Mouse (Mus musculus): Measurements from ENCODE around the gene Slc18a2.
A peak's percentile ranks its signal among the peaks of the same experiment; 100 is the strongest.

The Slc18a2 gene

DNA sequence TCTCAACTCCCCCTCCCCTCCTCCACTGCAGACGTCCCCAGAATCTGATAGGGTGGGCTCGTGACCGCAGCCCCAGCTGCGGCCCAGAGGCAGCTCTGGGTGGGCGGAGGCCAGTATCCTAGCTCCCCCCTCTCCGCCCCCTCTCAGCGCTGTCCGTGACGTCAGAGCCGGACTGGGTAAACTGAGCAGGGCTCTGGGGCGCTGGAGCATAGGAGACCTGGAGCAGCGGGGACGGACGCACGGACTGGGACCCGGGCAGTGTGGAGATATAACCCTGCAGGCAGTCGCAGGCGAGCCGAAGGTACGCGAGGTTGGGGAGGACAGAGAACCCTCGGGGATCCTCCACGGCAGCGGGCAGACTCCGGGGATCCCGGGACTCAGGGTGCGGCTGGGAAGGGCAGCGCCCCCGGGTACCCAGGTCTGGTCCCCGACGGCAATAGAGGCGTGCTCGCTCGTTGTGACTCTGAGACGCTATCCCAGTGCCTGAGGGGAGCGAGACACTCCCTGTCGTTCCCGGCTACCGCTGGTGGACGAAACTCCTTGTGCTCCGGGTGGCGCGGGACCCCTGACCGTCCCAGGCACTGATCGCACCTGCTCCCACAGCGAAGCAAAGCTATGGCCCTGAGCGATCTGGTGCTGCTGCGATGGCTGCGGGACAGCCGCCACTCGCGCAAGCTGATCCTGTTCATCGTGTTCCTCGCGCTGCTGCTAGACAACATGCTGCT is at the start of gene Slc18a2:
Gene Slc18a2 (plus strand): TSS at position 179 of the 725 bp plus-strand sequence.
- peak; percentile 33 to 60 for DNase-seq (ENCODE audit: inconsistent age in 2 of 2, low spot score in 1 of 2)

DNA sequence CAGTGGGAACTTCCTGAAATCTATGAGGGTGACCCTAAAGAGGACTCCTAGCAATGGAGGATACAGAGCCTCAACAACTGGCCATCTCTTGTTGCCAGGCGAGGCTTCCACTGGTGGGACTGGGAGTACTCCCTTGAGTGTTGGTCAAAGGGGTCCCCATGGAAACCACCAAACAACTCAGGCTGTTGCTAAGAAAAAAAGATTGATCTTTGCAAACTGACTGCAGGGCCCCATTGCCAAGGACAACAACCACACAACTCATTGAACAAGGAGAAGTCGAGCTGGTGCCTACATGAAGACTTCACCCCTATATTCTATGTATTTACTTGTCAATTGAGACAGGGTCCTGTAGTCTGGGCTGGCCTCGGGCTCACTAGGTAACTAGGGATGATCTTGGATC is 43.8 kb upstream of the Slc18a2 start:
- DNase-seq (ENCODE audit: inconsistent age in 2 of 2, low spot score in 1 of 2), result no peak

DNA sequence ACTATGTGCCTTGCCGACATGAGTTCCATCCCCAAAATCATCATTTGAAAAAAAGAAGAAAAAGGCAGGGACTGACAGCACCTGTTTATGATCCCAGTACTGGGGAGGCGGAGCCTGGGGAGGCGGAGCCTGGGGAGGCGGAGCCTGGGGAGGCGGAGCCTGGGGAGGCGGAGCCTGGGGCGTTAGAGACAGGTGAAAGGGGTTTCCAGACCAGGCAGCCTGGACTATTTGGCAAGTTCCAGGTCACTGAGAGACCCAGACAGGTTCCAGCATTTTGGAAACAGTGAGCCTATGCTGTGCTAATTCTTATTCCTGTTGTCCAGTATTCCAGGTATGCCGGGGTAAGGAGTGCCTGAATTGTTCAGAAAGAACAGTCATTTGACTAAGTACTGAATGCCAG is 41.7 kb upstream of the Slc18a2 start, which contains the start of gene Kcnk18:
Gene Kcnk18 (plus strand): TSS at position 224 of the 400 bp plus-strand sequence.
- no peak for DNase-seq (ENCODE audit: inconsistent age in 2 of 2, low spot score in 1 of 2)

DNA sequence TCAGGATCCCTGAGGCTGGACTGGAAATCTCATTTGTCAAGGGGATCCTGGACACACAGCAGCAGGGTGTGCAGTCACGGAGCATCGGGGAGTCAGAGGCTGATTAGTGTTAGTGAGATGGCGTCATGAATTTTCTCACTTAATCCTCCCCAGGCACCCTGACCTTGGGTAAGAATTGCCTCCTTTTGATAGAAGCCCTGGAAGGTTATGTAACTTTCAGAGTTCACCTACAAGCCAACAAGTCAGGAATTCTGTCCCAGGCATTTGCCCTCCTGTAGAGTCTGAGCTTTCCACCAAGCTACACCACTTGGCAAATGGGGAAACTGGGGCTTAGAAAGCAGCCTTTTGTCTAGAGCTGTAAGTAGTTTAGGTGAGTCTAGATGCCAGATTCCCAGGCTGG is 39.6 kb upstream of the Slc18a2 start:
- DNase-seq (ENCODE audit: inconsistent age in 2 of 2, low spot score in 1 of 2), result no peak

DNA sequence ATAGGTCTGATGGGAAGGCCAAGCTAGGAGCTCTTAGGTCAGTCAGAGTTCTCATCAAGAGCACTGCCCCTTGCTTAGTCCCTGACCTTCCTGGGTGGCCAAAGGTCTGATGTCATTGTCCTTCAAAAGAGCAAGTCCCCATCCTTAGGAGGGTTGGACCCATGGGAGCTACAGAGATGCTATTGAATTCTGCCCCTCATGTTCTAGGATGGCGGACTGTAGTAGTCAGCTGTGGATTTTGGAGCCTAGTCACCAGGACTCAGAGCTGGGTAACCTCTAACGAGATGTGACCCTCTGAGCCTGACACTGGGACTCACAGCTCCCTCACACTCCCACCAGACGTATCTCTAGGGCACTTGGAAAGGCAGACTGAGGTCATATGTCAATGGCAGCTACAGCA is 32.3 kb upstream of the Slc18a2 start:
- no peak for DNase-seq (ENCODE audit: inconsistent age in 2 of 2, low spot score in 1 of 2)

DNA sequence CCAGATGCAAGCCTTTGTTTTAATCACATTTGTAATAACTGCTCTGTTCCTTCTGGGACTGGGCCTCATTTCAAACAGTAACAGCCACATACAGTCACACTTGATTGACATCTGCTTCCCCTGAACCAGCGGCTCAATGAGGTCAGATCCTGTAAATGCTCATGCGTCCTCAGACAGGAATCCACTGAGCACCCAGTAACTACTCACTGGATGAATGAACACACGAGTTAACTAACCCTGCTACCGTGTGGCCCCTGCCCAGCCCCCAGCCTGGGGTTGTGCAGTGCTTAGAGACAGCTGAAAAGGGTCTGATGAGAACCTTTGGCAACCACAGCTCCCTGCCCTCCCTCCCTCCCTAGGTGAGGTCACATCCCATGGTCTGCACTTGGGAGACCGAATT is 27.9 kb upstream of the Slc18a2 start:
- DNase-seq (ENCODE audit: inconsistent age in 2 of 2, low spot score in 1 of 2), result no peak

DNA sequence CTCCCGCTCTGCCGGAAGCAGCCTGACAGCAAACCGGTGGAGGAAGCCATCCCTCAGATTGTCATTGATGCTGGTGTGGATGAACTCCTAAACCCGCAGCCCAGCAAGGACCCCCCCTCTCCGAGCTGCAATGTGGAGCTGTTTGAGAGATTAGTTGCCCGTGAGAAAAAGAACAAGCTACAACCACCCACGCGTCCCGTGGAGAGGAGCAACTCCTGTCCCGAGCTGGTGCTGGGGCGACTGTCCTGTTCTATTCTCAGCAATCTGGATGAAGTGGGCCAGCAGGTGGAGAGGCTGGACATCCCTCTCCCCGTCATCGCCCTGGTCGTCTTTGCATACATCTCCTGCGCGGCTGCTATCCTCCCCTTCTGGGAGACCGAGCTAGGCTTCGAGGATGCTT is 25.7 kb upstream of the Slc18a2 start:
- no peak for DNase-seq (ENCODE audit: inconsistent age in 2 of 2, low spot score in 1 of 2)

DNA sequence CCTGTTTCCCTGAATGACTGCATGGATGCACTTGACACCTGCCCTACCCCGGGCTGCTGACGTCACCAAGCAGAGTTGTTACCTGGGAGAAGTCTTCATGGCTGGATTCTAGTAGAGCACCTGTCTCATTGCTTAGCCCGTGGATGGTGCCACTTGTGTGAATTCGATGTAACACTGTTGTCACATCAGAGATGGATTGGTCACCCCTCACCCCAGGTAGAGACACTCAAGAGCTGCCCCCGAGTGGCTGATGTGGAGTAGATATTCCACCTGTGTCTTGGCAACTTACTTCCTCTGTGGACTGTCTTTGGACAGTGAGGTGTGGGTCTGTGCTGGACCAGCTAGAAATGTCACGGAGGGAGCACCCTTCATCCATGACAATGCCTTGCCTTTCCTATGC is 24.6 kb upstream of the Slc18a2 start:
- no peak for DNase-seq (ENCODE audit: inconsistent age in 2 of 2, low spot score in 1 of 2)

DNA sequence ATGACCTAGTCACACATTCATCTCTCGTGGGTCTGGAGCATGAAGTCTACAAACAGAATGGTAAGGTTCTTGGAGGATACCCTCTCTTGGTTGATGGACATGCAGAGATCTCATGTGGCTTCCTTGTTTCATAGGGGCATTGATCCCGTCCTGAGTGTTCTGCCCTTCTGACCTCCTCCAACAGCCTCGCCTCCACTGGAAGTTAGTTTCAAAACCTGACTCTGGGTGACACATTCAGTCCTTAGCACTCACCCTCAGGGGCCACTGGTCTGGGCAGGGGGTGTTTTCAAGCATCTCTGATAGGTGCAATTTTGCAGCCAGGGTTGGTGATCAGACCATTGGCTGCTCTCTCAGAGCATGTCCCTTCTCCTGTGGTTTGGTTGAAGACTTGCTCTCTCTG is 22.1 kb upstream of the Slc18a2 start:
- no peak for DNase-seq (ENCODE audit: inconsistent age in 2 of 2, low spot score in 1 of 2)

DNA sequence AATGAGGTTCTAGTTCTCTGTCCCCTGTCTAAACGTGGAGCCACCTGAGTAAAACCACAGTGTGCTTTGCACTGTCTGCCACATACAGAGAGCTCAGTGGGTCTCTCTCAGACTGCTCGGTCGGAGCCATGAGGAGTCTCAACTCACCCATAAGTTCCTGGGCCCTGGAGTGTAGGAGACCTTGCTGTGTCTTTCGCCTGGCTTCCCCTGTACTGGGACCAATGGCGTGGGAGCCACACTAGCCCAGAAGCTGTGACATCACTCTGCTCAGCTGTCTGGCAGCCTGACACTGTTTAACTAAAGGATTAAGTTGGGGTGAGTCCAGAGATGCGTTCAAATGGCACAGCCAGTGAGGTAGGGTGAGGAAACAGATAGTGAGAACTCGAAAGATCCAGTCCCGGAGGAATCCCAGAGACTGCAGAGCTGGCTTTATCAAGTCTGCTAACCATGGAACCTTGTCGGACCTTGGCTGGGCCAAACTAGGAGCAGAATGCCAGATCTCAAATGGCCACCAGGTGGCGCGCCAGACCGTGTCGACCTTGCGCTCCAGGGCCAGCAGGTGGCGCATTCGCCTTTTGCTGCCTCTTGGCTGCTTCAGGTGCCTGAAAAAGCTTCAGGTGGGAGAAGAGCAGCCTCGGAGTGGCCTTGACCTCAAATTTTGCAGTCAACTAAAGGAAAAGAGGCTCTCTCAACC is 21.4 kb upstream of the Slc18a2 start:
- peak; percentile 83 to 96 for DNase-seq (ENCODE audit: inconsistent age in 2 of 2, low spot score in 1 of 2)

DNA sequence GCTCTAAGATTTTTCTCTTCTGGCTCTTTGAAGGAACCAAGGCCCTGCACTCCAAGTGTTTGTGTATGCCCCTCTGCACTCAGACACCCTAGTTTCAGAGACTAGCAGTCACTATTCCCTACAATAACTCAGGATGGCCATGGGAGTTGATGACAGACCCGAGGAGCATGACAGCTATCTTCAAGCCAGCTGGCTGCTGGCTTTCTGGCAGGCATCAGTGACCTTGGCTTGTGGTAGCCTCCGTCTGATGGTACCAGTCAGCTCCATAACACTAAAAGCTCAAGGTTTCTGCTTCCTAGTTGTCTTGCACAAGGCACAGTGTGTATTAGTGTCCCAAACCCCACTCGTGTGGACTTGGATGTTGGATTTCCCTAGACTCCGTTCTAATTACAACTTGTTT is 18.7 kb upstream of the Slc18a2 start:
- DNase-seq (ENCODE audit: inconsistent age in 2 of 2, low spot score in 1 of 2), result peak; percentile 79 to 90

DNA sequence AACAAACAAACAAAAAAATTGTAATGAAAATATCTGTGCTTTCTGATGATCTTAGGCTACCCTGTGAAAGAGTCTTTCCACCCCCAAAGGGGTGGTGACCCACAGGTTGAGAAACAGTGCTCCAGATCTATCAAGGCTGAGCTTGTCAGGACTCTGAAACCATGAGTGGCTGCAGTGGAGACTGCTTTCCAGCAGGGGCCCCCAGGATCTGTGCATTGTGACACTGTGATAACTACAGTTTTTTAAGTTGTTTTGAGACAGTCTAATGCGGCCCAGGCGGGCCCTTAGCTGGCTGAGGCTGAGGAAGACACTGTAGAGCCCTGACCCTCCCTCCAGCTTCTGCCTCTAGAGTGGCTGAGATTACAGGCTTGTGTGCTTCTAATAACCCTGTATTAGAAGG is 17.6 kb upstream of the Slc18a2 start:
- peak in 1 of 2 experiments; percentile 67 for DNase-seq (ENCODE audit: inconsistent age in 2 of 2, low spot score in 1 of 2)

DNA sequence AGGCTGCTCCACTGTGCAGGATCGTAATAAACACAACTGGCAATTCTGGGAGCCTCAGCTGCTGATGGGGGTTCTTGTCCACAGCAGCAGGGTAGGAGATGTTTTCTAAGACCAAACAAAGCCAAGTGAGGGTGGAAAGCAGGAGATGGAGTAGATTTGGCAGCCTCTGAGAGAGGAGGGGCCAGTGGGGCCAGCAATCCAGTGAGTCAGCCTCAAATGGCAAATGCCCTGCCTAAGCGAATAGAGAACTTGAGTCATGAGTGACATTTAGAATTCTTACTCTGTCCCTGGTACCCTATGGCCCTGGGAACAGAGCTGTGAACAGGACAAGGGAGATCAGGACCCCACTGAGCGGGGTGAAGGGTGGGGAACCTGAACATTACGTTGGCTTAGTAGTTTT is 12.6 kb upstream of the Slc18a2 start:
- DNase-seq (ENCODE audit: inconsistent age in 2 of 2, low spot score in 1 of 2), result peak; percentile 75 to 85

DNA sequence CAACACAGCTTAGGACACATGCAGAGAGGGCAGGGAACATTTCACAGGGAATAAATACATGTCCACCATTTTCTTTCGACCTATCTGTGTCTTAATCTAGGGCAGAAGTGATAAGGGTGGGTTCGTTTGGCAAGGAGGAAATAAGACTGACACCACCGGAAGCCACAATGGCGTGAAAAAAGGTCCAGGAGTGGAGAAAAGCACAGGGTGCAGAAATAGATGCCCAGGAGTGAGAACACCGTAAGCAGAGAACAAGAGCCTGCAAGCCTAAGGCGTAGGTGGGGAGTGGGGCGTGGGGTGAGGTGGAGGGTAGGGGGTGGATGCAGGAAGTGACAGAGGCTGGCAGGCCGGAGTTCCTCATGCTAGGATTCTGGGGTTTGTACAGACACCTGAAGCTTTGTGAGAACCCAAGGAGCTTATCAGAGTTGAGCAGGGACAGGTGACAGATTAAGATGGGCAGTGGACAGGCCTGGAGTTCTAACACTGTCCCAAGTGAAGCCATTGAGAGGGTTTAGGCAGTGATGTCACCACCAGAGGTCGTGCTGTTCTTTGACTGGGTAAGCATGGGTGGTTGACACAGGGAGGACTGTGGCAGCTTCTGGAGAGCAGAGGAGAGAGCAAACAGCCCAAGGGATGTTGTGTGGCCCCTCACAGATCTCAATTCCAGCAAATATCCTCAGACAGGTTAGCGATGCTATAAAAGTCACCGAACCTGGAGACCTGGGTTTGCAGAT is 12.0 kb upstream of the Slc18a2 start:
- peak; percentile 23 to 52 for DNase-seq (ENCODE audit: inconsistent age in 2 of 2, low spot score in 1 of 2)

DNA sequence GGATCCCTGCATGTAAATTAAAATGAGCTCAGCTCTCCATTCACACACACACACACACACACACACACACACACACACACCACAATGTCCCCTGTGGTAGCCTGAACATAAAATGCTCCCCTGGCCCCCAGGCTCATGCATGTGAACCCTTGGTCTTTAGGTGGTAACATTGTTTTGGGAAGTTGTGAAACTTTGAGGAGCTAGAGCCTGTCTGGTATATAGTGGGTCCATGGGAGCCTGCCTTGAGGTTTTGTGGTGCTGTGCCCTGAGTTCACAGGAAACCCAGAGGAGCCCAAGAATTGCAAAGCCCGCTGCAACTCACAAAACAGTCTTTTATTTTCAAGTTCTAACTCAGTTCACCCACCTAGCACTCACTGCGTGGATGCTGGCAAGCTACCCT is 8.0 kb upstream of the Slc18a2 start:
- DNase-seq (ENCODE audit: inconsistent age in 2 of 2, low spot score in 1 of 2), result no peak

DNA sequence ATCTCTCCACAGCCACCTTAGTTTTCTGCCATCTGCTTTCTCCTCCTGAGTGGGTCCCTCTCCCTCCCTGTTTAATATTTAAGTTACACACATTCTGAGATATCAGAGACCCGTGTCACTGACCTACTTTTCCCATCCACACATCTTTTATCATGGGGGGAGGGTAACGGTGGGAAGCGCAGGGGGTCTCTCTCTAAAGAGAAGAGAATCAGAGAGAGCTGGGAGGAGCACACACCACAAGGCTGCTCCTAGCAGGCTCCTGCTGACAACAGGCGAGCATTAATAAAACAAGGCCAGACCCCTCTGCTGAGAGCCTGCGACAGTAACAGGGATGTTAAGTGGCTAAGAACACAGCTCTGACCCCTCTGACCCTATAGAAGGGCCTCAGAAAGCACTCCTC is 1.1 kb upstream of the Slc18a2 start:
- no peak for DNase-seq (ENCODE audit: inconsistent age in 2 of 2, low spot score in 1 of 2)

DNA sequence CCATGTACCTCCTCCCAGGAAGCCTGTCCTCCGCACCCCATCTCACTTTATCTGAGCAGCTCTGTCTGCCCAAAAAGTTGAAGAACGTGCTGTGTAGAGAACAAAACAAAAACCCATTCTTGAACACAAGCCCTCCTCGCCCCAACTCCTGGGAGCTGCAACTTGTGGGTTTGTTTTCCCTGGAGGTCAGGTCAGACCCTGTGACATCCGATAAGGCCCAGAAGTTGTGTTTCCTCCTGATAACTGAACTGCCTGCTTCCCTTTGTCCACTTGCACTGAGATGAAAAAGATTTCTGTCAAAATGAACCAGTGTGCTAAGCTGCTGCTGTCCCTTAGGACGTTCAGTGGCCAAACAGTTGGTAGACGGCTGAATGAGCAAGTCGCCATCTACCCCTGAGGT is 908 bp downstream of the Slc18a2 start:
- peak in 1 of 2 experiments; percentile 49 for DNase-seq (ENCODE audit: inconsistent age in 2 of 2, low spot score in 1 of 2)

DNA sequence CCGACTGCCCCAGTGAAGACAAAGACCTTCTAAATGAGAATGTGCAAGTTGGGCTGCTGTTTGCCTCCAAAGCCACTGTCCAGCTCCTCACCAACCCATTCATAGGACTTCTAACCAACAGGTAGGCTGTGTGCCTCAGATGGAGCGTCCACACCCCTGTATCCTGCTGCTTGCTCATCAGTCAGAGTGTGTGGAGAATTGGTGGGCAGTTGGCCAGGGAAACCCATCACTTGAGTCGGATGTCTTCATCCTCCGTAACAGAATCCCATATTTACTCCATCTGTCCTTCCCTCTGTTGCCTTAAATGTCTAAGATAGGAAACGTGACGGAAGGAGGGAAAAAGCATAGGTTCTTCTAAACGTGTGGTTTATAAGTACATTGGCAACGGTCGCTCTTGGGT is 2.5 kb downstream of the Slc18a2 start:
- no peak for DNase-seq (ENCODE audit: inconsistent age in 2 of 2, low spot score in 1 of 2)

DNA sequence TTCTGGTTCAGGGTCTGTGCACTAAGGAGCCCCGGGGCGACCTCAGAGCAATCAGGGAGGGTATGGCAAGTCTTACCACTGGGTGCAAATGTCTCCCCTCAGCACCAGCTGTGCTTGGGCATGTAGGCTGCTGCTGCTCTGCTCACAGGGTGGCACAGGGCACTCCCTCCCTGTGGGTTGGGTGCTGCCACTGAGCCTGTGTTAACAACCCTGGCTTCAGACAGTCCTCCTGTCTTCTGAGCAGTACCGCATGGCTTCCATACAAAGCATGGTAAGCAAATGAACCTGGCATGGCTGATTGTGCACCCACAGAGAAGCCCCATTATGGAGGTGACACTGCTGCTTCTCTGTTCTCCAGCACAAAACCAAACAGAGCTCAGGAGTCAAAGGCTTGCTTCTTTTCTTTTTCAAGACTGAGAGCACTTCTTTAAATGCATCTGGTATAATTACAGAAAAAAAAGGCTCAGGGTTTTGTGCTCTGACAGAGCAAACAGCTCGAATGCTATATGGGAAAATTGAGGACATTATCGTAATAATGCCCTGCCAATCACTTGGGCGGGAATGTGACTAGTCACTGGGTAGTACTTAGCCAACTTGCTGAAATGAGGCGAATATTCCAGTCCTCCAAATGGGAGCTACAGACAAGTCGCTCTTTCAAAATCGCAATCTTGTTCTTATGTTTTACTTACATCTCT is 4.3 kb downstream of the Slc18a2 start:
- DNase-seq (ENCODE audit: inconsistent age in 2 of 2, low spot score in 1 of 2), result no peak

DNA sequence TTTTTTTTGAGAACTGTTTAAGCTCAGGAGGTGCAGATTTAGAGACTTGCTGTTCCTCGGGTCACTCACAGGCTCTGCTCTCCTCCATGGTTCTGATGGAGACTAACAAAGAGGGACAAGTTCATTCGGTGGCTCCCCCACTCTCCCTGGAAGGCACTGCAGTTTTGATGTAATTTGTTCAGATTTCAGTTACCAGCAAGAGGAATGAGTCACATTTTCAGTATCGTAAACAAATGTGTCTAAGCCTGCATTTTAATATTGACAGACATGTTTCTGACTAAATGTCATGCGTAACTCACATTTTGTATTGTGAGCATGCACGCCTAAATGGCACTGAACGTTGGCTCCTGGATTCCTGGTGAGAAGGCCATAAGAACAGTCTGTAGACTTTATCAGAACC is 5.2 kb downstream of the Slc18a2 start:
- DNase-seq (ENCODE audit: inconsistent age in 2 of 2, low spot score in 1 of 2), result no peak

DNA sequence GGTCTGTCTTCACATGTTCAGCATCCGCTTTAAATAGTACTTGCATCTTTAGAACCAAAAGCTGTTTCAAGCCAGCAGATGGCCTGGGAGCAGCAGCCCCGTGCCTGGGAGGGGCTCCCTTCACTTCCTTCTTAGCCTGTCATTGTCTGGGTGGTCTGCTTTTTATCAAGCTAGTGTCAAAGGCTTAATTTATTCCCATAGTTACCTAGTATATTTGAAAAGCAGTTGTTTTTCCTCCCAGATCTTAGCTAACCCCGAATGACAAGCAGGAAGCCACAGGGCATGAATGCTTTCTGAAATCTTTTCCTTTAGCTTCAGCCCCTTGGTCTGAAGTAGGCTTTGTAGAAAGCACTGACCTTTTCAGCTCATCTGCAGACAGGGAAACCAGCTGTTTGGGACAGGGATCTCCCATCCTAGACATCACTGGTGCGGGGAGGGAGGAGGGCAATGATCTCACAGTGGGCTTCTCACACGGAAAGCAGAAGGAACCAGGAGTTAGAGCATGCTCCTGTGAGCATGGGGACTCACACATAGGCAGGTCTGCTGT is 6.8 kb downstream of the Slc18a2 start:
- peak in 1 of 2 experiments; percentile 51 for DNase-seq (ENCODE audit: inconsistent age in 2 of 2, low spot score in 1 of 2)

All from adrenal gland, adult (tissue).